Mouse (Mus musculus) megakaryocyte, adult 5-6 weeks (primary cell): ENCODE data around the gene Pea15a. TPM values are rescaled to one million over a fixed set of nuclear protein-coding genes. Genes with fewer than 3 reads are reported as not detected.

Experiments
- ATAC-seq: 2 replicates; pipeline ENCODE4 v1.8.0; 2016; ENCODE audit warnings: mild to moderate bottlenecking, inconsistent platforms; ENCODE audit not compliant: poor library complexity, severe bottlenecking
- total RNA-seq, 2 experiments: library from RNA; stranded (forward) in 1 of 2; stranded (reverse) in 1 of 2; fragments of 153-499, 151-499 nt in 1 of 2; fragments of 221-1000, 200-1000 nt in 1 of 2; gene quantifications; 2 replicates each; pipeline versions ENCODE4 v1.2.3 to v1.2.4; 2015 to 2017

Gene Pea15a
- total RNA-seq, 2 experiments from 2014 or later = 13.6 to 16.1 TPM

GRCm38 (mm10) chr1:172204814-172205740 lies 1.5 kb downstream of the Pea15a start:
- no peak for ATAC-seq

DNA sequence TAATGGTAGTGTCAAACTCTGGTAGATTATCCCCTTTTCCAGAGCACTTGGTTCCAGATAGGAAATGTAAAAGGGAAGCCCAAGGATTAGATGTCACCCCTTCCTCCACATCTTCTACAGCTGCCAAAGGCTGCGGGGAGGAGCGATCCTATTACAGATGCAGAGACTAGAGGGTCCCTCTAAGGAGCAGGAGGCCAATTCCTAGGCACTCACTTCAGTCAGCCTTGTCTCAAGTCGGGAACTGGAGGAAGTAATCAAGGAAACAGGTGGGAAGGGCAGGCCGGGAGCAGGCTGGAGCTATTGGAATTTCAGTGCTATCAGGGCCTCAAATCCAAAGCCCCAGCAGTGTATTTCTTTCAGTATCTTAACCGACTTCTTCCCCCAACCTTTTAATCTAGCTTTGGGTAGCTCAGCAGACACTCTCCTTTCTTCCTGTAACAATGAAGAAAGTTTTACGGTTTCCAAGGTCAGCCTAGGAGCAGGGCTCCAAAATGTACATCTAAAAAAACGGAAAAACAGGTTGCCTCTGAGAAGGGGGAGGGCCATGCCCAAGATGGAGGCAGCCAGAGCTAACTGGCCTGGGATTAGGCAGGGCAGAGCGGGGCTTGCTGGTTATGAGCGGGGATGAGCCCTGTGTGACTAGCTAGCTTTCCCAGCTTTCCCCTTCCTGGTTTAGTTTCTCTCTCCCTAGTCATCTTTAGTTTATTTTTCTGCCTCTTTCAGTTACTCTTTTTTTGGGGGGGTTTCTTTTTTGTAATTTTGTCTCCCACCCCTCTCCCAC lies 2.4 kb downstream of the Pea15a start:
- no peak for ATAC-seq

DNA sequence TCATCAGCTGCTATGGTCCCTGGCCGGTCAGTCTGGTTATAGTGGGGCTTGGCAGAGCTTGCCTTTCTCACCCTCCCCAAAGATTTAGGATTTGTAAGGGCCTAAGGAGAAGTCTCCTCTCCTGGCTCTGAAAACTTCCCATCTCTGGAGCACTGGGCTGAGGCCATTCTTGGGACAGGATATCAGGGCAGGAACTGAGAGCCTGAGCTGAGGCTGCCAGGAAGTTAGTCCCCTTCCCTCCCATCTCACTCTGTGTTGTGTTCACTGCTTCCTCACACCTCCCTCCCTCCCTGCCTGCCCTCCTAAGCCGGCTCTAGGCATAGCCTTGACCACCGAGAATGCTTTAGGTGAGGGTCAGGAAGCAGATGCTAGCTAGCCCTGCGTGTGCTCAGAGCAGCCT lies 3.0 kb downstream of the Pea15a start:
- no peak for ATAC-seq

GRCm38 (mm10) chr1:172202894-172203522 lies 3.6 kb downstream of the Pea15a start:
- no peak for ATAC-seq

- no peak for ATAC-seq
Measured at GRCm38 (mm10) chr1:172201967-172202880, 4.4 kb downstream of the Pea15a start.

- no peak for ATAC-seq
Measured at GRCm38 (mm10) chr1:172200871-172201447, 5.6 kb downstream of the Pea15a start.

DNA sequence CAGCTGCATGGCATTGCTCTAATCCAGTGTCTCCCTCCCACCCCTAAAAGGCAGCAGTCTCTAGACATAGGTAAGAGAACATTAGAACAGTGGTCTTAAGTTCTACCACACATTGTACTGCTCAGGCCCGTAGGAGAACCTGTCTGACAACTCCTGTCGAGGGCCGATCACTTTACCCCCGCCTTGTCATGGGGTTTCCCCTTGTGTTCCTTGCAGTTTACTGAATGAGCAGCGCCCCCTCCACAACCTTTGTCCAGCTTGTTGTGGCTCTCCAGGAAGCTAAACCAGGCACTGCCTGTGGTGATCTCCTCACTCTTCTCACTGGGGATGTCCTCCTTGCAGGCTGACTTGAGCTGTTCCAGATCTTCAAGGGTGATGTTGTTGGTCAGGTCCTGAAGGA lies 6.4 kb downstream of the Pea15a start:
- ATAC-seq = no peak

GRCm38 (mm10) chr1:172198996-172199395 lies 7.6 kb downstream of the Pea15a start:
- ATAC-seq = no peak

DNA sequence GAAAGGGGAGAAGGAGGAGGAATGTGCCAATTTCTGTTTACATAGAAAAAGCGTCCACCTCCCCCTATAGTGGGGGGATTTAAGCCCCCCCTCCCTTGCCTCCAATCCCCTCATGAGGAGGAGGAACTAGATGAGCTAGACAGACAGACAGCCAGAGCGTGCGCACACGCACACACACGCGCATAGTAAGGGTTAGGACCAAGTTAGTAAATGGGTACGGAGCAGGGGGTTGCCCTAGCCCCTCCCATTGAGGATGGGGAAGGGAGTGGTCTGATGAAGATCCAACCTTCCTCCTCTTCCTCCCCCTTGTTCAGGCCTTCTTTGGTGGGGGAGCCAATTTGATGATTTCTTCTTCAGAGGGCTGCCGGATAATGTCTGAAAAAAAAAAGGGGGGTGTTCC lies 8.3 kb downstream of the Pea15a start:
- ATAC-seq = no peak

GRCm38 (mm10) chr1:172197851-172198250 lies 8.8 kb downstream of the Pea15a start:
- no peak for ATAC-seq

GRCm38 (mm10) chr1:172197146-172197545 lies 9.5 kb downstream of the Pea15a start:
- no peak for ATAC-seq

- no peak for ATAC-seq
Measured at GRCm38 (mm10) chr1:172194435-172194834, 12.2 kb downstream of the Pea15a start.

GRCm38 (mm10) chr1:172192217-172192616 lies 14.4 kb downstream of the Pea15a start:
- ATAC-seq = no peak

DNA sequence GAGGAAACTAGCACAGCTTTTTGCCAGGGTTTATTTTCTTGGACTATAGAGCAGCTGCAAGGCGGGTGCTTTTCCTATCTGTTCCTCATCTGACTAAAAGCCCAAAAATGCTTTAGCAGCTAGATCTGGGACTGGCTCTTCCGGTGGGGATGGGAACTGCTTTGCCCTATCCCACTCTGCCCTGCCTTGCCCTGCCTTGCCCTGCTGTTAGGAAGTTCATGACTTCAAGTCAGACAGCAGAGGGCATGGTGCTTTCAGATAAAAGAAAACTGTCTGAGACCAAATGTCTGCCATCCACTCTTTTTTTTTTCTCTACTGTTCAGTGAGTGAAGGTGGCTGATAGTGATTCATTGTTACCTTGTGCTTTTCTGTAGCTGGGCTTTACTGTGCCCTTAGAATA lies 15.0 kb downstream of the Pea15a start:
- no peak for ATAC-seq

DNA sequence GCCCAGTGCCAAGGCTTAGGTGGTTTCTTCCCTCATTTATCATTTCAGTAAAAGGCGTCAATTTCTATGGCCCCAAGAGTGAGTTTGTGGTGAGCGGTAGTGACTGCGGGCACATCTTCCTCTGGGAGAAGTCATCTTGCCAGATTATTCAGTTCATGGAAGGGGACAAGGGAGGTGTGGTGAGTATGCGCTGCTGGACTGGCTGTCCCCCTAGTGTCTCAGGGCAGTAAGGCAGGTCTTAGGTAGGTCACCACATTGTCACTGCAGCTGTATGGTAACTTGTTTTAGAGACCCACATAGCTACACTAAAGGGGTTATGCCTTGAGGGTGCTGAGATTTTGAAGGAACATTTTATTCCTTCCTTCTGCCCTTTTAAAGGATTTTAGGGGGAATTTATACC lies 17.7 kb downstream of the Pea15a start:
- peak; percentile 33; the same call in 1 of the 2 replicates for ATAC-seq

DNA sequence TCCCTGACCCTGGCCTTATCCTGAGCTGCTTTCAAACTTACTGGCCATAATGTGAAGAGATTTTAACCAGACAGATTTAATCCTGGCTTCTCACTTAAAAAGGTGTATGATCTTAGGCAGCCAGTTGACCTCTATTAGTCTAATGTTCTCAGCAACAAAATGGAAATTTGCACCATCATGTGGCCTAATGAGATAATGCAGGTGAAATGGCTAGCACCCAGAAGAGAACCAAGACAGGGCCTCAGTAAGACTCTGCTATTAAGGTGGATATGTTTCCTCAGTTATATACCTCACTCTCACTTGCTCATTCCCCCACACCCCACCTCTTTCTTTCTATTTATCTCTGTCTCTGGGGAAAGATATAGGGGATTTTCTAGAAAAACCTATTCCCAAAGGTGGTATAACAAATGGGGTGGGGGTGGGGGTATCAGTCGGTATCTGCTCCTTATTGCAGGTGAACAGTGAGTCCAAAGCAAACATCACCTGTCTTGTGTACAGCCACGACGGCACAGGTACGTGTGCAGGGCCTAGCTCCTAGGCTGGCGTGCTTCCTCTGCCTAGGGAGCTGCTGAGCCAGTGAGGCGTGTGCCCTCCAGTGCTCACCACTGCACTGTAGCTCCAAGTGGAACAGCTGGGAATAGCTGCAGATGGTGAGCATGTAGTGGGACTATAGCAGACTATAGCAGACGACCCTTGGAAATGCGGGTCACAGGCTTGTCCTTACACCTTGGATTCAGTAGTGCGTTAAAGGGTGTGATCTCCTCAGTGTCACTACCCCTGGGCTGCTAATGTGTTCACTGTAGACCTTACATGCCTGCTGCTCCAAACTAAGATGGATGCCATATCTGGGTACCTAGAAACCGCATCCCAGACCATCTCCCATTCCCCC lies 20.0 kb downstream of the Pea15a start:
- 0 out of 2 replicates have a peak, but pooled peaks have one; percentile 30 for ATAC-seq

DNA sequence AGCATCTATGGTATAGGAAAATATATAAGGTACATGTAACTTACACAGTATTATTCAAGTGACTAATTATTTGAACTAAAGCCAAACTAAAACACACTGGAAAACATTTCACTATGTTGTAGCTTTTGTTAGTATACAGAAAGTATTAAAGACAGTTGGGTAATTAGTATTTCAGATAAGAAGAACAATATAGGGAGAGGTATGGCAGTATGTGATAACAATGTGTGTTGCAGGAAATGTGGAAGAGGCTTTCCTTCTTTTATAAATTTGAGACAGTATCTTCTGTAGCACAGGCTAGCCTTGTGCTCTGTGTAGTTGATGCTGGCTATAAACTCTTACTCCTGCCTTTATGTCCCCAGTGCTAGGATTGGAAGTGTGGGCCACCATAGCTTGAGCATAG lies 22.7 kb downstream of the Pea15a start:
- ATAC-seq = no peak

GRCm38 (mm10) chr1:172183056-172183455 lies 23.5 kb downstream of the Pea15a start:
- ATAC-seq = no peak

GRCm38 (mm10) chr1:172181777-172182176 lies 24.8 kb downstream of the Pea15a start:
- ATAC-seq = no peak
